Mouse (Mus musculus): ENCODE data around the gene Havcr1.
"Not testable (repeated sequence)": the region's sequence is repeated elsewhere in the genome, so short reads cannot be mapped to it uniquely, and the experiment has no call there.

The Havcr1 gene

GRCm38 (mm10) chr11:46735076-46735475 is at the start of gene Havcr1:
TSS of gene Havcr1 (plus strand) at chr11:46735080.
- not testable (repeated sequence) for DNase-seq (ENCODE audit: low spot score in 2 of 2)

- no peak for DNase-seq (ENCODE audit: low spot score in 2 of 2)
These were observed 44.7 kb upstream of the Havcr1 start for GRCm38 (mm10) chr11:46690136-46690535.

GRCm38 (mm10) chr11:46695849-46696248 is 39.0 kb upstream of the Havcr1 start:
- DNase-seq (ENCODE audit: low spot score in 2 of 2): not testable (repeated sequence)

- DNase-seq (ENCODE audit: low spot score in 2 of 2): no peak
These were observed 37.2 kb upstream of the Havcr1 start for GRCm38 (mm10) chr11:46697433-46698277.

- DNase-seq (ENCODE audit: low spot score in 2 of 2): no peak
These were observed 36.6 kb upstream of the Havcr1 start for GRCm38 (mm10) chr11:46698278-46698655.

GRCm38 (mm10) chr11:46698830-46699229 is 36.0 kb upstream of the Havcr1 start:
- no peak for DNase-seq (ENCODE audit: low spot score in 2 of 2)

GRCm38 (mm10) chr11:46706664-46707356 is 28.1 kb upstream of the Havcr1 start, which contains the start of gene Timd2:
TSS of gene Timd2 (minus strand) at chr11:46707061.
- no peak for DNase-seq (ENCODE audit: low spot score in 2 of 2)

GRCm38 (mm10) chr11:46731541-46732070 is 3.3 kb upstream of the Havcr1 start:
- DNase-seq (ENCODE audit: low spot score in 2 of 2): no peak

- DNase-seq (ENCODE audit: low spot score in 2 of 2): no peak
These were observed 1.6 kb upstream of the Havcr1 start for GRCm38 (mm10) chr11:46733242-46733789.

- DNase-seq (ENCODE audit: low spot score in 2 of 2): no peak
These were observed 263 bp upstream of the Havcr1 start for GRCm38 (mm10) chr11:46734617-46735016.

- DNase-seq (ENCODE audit: low spot score in 2 of 2): no peak
These were observed 4.6 kb downstream of the Havcr1 start for GRCm38 (mm10) chr11:46739501-46739900.

GRCm38 (mm10) chr11:46740886-46741285 is 6.0 kb downstream of the Havcr1 start:
- no peak for DNase-seq (ENCODE audit: low spot score in 2 of 2)

- DNase-seq (ENCODE audit: low spot score in 2 of 2): no peak
These were observed 6.8 kb downstream of the Havcr1 start for GRCm38 (mm10) chr11:46741716-46742115.

GRCm38 (mm10) chr11:46747996-46748395 is 13.1 kb downstream of the Havcr1 start:
- DNase-seq (ENCODE audit: low spot score in 2 of 2): no peak

- DNase-seq (ENCODE audit: low spot score in 2 of 2): no peak
These were observed 18.8 kb downstream of the Havcr1 start for GRCm38 (mm10) chr11:46753662-46754061.

GRCm38 (mm10) chr11:46754669-46755068 is 19.8 kb downstream of the Havcr1 start:
- DNase-seq (ENCODE audit: low spot score in 2 of 2): no peak

- DNase-seq (ENCODE audit: low spot score in 2 of 2): not testable (repeated sequence)
These were observed 20.8 kb downstream of the Havcr1 start for GRCm38 (mm10) chr11:46755714-46756113.

- no peak for DNase-seq (ENCODE audit: low spot score in 2 of 2)
These were observed 42.0 kb downstream of the Havcr1 start for GRCm38 (mm10) chr11:46776879-46777278.

GRCm38 (mm10) chr11:46779811-46780210 is 44.9 kb downstream of the Havcr1 start:
- DNase-seq (ENCODE audit: low spot score in 2 of 2): no peak

GRCm38 (mm10) chr11:46804440-46804839 is 69.6 kb downstream of the Havcr1 start:
- no peak for DNase-seq (ENCODE audit: low spot score in 2 of 2)

- no peak for DNase-seq (ENCODE audit: low spot score in 2 of 2)
These were observed 75.6 kb downstream of the Havcr1 start, which contains the start of gene Timd4 for GRCm38 (mm10) chr11:46810511-46810910. TSS of gene Timd4 (plus strand) at chr11:46810800.

- no peak for DNase-seq (ENCODE audit: low spot score in 2 of 2)
These were observed 82.8 kb downstream of the Havcr1 start for GRCm38 (mm10) chr11:46817692-46818091.

Measured in urinary bladder, adult 18-20 months (tissue).